Mouse (Mus musculus) MEL (cell line): ENCODE measurements around the gene Olfr924. TPM values are rescaled to one million over a fixed set of nuclear protein-coding genes. Genes with fewer than 3 reads are reported as not detected.

ENCODE experiments used
- polyA plus RNA-seq, 2 experiments: library from polyadenylated mRNA; stranded (reverse) in 1 of 2; unstranded in 1 of 2; fragments of >175 nt in 1 of 2; fragments of >200 nt in 1 of 2; gene quantifications; 2 replicates each; pipeline versions ENCODE4 v1.2.1 to v1.2.4; 2012; ENCODE audit warnings: low replicate concordance in 2 of 2, low read depth in 1 of 2; ENCODE audit not compliant: insufficient read length in 2 of 2, insufficient read depth in 1 of 2, missing spikeins in 1 of 2
- total RNA-seq: library from RNA; depleted of rRNA; stranded (reverse); fragments of 300-350 nt; gene quantifications from 2 replicates; pipeline ENCODE4 v1.2.3, GENCODE M21; 2012; rRNA removed

Gene Olfr924
- total and polyA plus RNA-seq, 3 experiments = not detected

Other genes with a start within 250 kb of the Olfr924 start
- gene Olfr914, start 239.3 kb upstream of the Olfr924 start, total RNA-seq = not detected in 2 replicates
- gene Olfr914, start 239.3 kb upstream of the Olfr924 start, polyA plus RNA-seq = not detected
- not detected in 2 replicates for gene Olfr916, start 184.6 kb upstream of the Olfr924 start, total RNA-seq
- not detected for gene Olfr916, start 184.6 kb upstream of the Olfr924 start, polyA plus RNA-seq
- gene Olfr917, start 178.6 kb upstream of the Olfr924 start, total RNA-seq = not detected in 2 replicates
- gene Olfr917, start 178.6 kb upstream of the Olfr924 start, polyA plus RNA-seq = not detected
- gene Olfr918, start 169.8 kb upstream of the Olfr924 start, total RNA-seq = not detected in 2 replicates
- under 1 TPM in 1 of 2 experiments, not detected in 1; 0.03 TPM for gene Olfr918, start 169.8 kb upstream of the Olfr924 start, polyA plus RNA-seq
- gene Olfr919, start 140.8 kb upstream of the Olfr924 start, total RNA-seq = not detected in 2 replicates
- not detected for gene Olfr919, start 140.8 kb upstream of the Olfr924 start, polyA plus RNA-seq
- 4.1 and 5.2 TPM in 2 replicates for gene Vwa5a, start 126.2 kb upstream of the Olfr924 start, total RNA-seq
- 1 to 10 TPM in 1 of 2 experiments, not detected in 1; 4.6 TPM for gene Vwa5a, start 126.2 kb upstream of the Olfr924 start, polyA plus RNA-seq
- not detected in 2 replicates for gene Olfr920, start 92.2 kb upstream of the Olfr924 start, total RNA-seq
- not detected for gene Olfr920, start 92.2 kb upstream of the Olfr924 start, polyA plus RNA-seq
- gene Olfr921, start 71.4 kb upstream of the Olfr924 start, total RNA-seq = not detected in 2 replicates
- gene Olfr921, start 71.4 kb upstream of the Olfr924 start, polyA plus RNA-seq = not detected
- not detected in 2 replicates for gene Olfr922, start 29.8 kb upstream of the Olfr924 start, total RNA-seq
- gene Olfr922, start 29.8 kb upstream of the Olfr924 start, polyA plus RNA-seq = not detected
- gene Olfr923, start 17.9 kb upstream of the Olfr924 start, total RNA-seq = not detected in 2 replicates
- not detected for gene Olfr923, start 17.9 kb upstream of the Olfr924 start, polyA plus RNA-seq
- gene Olfr26, start 10.6 kb downstream of the Olfr924 start, total RNA-seq = not detected in 2 replicates
- gene Olfr26, start 10.6 kb downstream of the Olfr924 start, polyA plus RNA-seq = not detected
- not detected in 2 replicates for gene Olfr926, start 32.7 kb downstream of the Olfr924 start, total RNA-seq
- not detected for gene Olfr926, start 32.7 kb downstream of the Olfr924 start, polyA plus RNA-seq
- gene Olfr930, start 85.4 kb downstream of the Olfr924 start, total RNA-seq = not detected in 2 replicates
- gene Olfr930, start 85.4 kb downstream of the Olfr924 start, polyA plus RNA-seq = not detected
- gene Olfr933, start 127.9 kb downstream of the Olfr924 start, total RNA-seq = not detected in 2 replicates
- not detected for gene Olfr933, start 127.9 kb downstream of the Olfr924 start, polyA plus RNA-seq
- not detected in 2 replicates for gene Olfr934, start 143.9 kb downstream of the Olfr924 start, total RNA-seq
- not detected for gene Olfr934, start 143.9 kb downstream of the Olfr924 start, polyA plus RNA-seq
- not detected in 2 replicates for gene Olfr935, start 155.2 kb downstream of the Olfr924 start, total RNA-seq
- gene Olfr935, start 155.2 kb downstream of the Olfr924 start, polyA plus RNA-seq = not detected
- gene Olfr146, start 178.9 kb downstream of the Olfr924 start, total RNA-seq = not detected in 2 replicates
- gene Olfr146, start 178.9 kb downstream of the Olfr924 start, polyA plus RNA-seq = not detected
- gene Olfr937, start 220.5 kb downstream of the Olfr924 start, total RNA-seq = not detected in 2 replicates
- gene Olfr937, start 220.5 kb downstream of the Olfr924 start, polyA plus RNA-seq = not detected
- gene Olfr938, start 234.4 kb downstream of the Olfr924 start, total RNA-seq = not detected in 2 replicates
- not detected for gene Olfr938, start 234.4 kb downstream of the Olfr924 start, polyA plus RNA-seq